Mouse (Mus musculus): ENCODE measurements around the gene Enah.

DNA sequence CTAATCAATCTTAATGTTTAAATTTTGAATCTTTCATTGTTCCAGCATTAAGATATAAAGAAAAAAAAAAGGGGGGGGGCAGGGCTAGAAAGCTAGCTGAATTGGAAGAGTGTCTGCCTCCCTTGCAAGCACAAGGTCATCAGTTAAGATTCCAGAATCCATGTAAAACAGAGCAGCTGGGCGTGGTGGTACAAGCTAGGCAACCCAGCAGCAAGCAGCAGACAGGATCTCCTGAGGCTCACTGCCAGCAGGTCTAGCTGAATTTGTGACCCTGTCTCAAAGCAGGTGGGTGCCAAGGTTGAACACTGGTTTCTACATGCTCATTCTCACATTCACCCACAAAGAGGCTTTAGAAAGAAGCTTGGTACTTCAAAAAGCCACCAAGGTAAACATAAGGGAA is 118.9 kb downstream of the Enah start:
- no peak for TF ChIP-seq CTCF (IDR thresholded peaks at IDR 0.05; ENCODE audit: low read depth)
- no peak for TF ChIP-seq EP300 (IDR thresholded peaks at IDR 0.05; ENCODE audit: low read depth)
